Mouse (Mus musculus): ENCODE results near the gene Zfhx3.
A peak's percentile ranks its signal among the peaks of the same experiment; 100 is the strongest.
"Not testable (repeated sequence)": the region's sequence is repeated elsewhere in the genome, so short reads cannot be mapped to it uniquely, and the experiment has no call there.

Zfhx3 gene

DNA sequence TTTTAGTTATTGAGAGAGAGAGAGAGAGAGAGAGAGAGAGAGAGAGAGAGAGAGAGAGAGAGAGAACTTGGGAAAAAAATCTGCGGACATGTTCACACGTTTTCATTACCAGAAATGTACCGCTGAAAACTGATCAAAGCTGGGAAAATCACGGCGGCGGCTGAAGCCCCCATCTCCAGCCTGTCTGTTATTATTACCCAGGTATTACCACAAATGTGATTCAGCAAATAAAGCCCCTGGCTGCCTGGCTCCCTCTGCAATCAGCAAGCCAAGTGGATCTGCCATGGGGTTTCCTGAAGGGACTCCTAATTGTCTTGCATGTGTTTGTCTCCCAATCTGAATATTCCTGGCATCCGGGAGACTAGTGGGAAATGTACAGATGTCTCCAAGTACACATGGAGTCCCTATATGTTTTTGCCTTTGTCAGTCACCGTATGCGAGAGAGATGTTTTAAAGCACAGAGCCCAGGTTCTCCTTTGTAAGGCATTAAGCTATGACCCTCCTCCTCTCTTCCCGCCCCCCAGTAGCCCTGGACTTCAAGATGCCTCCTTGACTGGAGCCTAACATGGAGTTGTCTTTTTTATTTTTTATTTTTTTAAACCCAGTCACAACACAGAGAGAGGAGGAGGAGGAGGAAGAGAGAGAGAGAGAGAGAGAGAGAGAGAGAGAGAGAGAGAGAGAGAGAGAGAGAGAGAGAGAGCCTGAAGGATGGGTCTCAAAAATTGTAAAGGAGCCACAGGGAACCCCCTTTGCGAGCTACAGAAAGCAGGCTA, at the start of gene Zfhx3:
TSS of gene Zfhx3 (plus strand) at position 723 of the 773 bp plus-strand sequence.
- peak; percentile 35 for DNase-seq (ENCODE audit: extremely low spot score, low spot score)

GRCm38 (mm10) chr8:107918984-107919383, 23.5 kb upstream of the Zfhx3 start:
- DNase-seq (ENCODE audit: extremely low spot score, low spot score): no peak

- DNase-seq (ENCODE audit: extremely low spot score, low spot score): no peak
Measured at GRCm38 (mm10) chr8:107926149-107926548, 16.3 kb upstream of the Zfhx3 start.

GRCm38 (mm10) chr8:107936725-107937124, 5.7 kb upstream of the Zfhx3 start:
- DNase-seq (ENCODE audit: extremely low spot score, low spot score): no peak

- DNase-seq (ENCODE audit: extremely low spot score, low spot score): not testable (repeated sequence)
Measured at GRCm38 (mm10) chr8:107938231-107938630, 4.2 kb upstream of the Zfhx3 start.

DNA sequence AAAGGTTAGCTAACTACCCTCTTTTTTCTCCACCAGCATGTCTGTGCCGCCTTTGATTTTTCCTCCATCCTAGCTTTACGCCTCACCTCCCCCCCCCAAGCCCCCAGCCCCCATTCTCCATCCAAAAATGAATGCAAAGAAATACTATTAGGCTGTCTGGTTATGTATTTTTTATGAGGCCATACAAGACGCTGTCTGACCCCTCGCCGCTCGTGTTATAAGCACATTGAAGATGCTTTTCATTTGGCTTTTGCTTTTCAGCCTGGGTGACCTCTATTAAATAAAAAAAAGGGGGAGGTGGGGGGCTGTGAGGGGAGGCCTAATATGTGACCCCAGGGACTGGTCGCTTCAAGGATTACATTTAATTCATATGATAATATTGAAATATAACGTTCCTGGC, 2.3 kb upstream of the Zfhx3 start:
- DNase-seq (ENCODE audit: extremely low spot score, low spot score): no peak

- DNase-seq (ENCODE audit: extremely low spot score, low spot score): peak; percentile 48
Measured at GRCm38 (mm10) chr8:107942752-107943510, 487 bp downstream of the Zfhx3 start.

GRCm38 (mm10) chr8:107943550-107944348, 1.3 kb downstream of the Zfhx3 start:
- no peak for DNase-seq (ENCODE audit: extremely low spot score, low spot score)

DNA sequence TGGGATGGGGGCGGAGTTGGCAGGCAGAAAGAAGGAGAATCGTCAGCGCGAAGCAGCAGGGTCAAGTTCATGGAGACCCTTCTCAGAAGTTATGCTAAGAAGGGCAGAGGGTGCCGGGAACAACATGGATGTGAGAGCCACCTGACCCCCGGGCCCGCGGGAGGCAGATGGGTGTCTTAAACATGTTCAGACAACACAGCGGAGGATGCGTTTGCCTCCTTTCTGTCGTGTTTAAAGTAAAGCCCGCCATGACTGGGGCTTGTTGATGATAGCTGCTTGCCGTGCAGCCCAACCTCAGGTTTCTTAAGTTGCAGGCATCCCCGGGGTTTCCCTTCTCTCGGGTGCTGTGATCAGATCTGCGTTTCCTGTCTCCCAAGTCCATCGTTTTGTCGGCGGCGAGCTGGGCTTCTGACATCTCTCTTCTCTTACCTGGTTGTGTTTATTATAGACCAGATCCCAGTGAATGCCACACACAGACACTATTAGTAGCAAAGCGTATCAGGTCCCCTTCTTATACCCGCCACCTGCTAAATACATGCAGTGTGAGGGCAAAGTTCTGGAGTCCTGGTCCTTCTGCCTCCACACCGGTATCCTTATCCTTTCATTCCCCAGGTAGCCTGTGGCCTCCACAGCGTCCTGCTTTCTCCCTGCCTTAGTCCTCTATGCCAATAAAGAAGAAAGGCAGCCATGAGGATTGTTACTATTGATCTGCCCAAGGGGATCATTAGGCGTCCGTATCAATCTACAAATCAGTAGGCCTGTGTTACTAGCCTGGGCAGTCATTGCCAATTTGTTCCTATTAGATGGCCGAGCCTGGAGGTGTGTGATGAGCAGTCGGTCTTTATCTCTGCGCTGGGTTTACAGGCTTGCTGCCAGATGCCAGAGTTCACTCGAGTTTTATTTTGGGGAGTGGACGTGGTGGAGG, 2.5 kb downstream of the Zfhx3 start:
- DNase-seq (ENCODE audit: extremely low spot score, low spot score): peak; percentile 52

- no peak for DNase-seq (ENCODE audit: extremely low spot score, low spot score)
Measured at GRCm38 (mm10) chr8:107946888-107947287, 4.4 kb downstream of the Zfhx3 start.

DNA sequence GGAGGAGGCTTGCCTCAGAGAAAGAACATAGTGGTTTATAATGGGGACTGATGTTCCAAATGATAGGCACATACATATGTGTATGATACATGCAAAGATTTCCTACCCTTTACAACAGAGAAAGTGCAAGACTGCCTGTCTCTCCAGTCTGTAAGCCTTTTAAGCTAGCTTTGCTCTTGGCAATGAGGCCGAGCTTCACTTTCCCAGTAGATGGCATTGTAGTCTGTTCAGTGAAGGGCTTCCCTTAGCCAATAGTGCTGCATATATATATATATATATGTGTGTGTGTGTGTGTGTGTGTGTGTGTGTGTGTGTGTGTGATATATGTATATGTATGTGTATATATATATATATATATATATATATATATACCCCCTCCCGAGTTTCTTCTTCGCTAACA, 13.4 kb downstream of the Zfhx3 start:
- no peak for DNase-seq (ENCODE audit: extremely low spot score, low spot score)

GRCm38 (mm10) chr8:107957566-107957965, 15.1 kb downstream of the Zfhx3 start:
- DNase-seq (ENCODE audit: extremely low spot score, low spot score): no peak

DNA sequence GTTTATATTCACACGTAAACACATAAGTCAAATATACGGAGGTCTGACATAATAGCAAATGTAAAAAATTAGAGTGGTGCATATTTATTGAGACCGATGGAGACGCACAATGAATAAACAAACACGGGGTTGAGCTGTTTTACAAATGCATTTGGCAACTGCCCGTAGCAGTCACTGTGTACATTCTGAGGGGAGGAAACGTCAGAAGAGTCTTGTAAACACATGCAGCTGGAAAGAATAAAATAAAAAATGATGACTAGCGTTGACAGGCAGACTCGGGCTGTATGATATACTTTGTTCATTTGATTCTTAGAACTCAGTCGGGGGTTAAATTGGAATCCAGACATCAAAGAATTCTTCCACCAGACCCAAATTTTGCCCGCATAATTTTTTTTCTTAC, 18.0 kb downstream of the Zfhx3 start:
- no peak for DNase-seq (ENCODE audit: extremely low spot score, low spot score)

- no peak for DNase-seq (ENCODE audit: extremely low spot score, low spot score)
Measured at GRCm38 (mm10) chr8:107960878-107961277, 18.4 kb downstream of the Zfhx3 start.

DNA sequence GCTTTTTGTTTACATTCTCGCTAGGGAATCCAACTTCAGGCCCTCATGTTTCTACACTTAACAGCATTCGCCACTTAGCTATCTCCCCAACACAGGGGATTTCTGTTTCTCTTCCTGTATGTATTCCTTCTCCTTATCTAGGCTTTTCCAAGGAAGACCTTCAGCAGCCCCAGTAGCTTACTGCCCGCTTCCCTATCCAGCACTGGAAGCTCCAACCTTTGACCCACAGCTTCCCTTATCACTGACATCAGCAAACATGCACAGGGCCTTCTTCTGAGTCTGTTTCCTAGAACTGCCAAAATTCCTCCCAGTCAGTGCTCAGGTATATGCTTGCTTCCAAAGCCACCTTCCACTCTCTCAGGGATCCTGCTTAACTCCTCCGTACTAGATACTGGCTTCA, 29.8 kb downstream of the Zfhx3 start:
- DNase-seq (ENCODE audit: extremely low spot score, low spot score): no peak

GRCm38 (mm10) chr8:107974451-107974850, 32.0 kb downstream of the Zfhx3 start:
- DNase-seq (ENCODE audit: extremely low spot score, low spot score): no peak

- DNase-seq (ENCODE audit: extremely low spot score, low spot score): no peak
Measured at GRCm38 (mm10) chr8:107978247-107978646, 35.8 kb downstream of the Zfhx3 start.

- DNase-seq (ENCODE audit: extremely low spot score, low spot score): no peak
Measured at GRCm38 (mm10) chr8:107980618-107981017, 38.2 kb downstream of the Zfhx3 start.

GRCm38 (mm10) chr8:107986629-107987028, 44.2 kb downstream of the Zfhx3 start:
- DNase-seq (ENCODE audit: extremely low spot score, low spot score): no peak

DNA sequence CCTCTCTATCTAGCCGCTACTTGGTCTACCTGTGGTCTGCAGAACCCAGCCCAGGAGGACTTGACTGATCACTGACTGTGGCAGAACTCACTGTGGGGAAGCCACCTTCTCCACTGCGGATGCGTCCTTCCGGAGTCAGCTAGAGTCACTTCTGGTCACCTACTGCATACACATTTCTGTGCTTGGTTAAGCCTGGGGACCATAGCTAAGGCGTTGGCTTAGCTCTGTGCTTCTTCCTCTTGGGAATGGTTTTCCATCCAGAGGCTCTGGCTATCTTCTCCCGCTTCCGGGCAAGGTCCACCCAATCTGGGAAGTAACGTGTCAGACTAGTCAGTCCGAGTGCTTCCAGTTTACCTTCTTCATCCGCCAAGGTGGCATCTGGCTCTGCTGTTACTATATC, 56.4 kb downstream of the Zfhx3 start:
- DNase-seq (ENCODE audit: extremely low spot score, low spot score): no peak

DNA sequence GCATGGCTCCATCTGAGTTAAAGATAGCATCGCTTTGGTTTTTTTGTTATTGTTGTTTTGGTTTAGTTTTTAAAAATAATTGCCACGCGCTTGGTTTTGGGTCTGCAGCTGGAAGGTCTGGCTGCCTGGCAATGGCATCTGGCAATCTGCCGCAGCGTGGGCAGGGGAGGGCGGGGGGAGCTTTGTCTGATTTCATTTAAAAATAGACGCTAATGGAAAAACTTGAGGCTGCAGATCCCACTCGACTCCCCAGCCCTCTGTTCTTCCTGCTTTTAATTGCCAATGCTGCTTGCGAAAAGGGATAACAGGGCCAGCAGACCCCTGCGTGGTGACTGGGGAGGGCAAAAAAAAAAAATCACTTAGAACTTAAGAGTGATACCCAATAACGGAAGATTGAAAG, 69.1 kb downstream of the Zfhx3 start:
- DNase-seq (ENCODE audit: extremely low spot score, low spot score): no peak
